Mouse (Mus musculus): ENCODE data around the gene Cdc34b.

DNA sequence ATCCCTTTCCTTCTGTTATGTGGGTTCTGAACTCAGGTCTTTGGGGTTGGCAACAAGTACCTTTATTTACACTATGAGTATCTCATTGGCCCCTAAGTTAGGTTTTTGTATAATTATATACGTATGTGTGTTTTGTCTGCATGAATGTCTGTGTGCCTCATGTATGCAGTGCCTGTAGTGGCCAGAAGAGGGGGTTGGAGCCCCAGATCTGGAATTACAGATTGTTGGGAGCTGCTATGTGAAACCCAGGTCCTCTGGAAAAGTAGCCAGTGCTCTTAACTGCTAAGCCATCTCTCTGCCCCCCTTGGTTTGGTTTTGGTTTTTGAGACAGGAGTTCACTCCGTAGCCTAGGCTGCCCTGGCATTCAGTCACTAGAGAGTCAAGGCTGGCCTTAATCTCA, 44.4 kb upstream of the Cdc34b start:
- TF ChIP-seq GATA1 (IDR thresholded peaks at IDR 0.05; ENCODE audit: low read length), result no peak
- TF ChIP-seq TAL1 (IDR thresholded peaks at IDR 0.05; ENCODE audit: low read length), result no peak

All from erythroblast, embryonic 14.5 days (primary cell).